Mouse (Mus musculus) cerebellum, adult 2 months (tissue): Measurements from ENCODE around the gene Zfp526.
A peak's percentile ranks its signal among the peaks of the same experiment; 100 is the strongest.

Experiments
- CTCF ChIP-seq: fragments of 200-500 bp; IDR thresholded peaks from 2 replicates; pipeline ENCODE4 v1.5.1; 2011; ENCODE audit warnings: low read depth, mild to moderate bottlenecking, control low read depth, low read length, moderate library complexity, borderline replicate concordance; ENCODE audit not compliant: insufficient read depth
- POLR2A ChIP-seq: fragments of 200-500 bp; IDR thresholded peaks from 2 replicates; pipeline ENCODE4 v1.6.1; 2011; ENCODE audit warnings: low read length, control low read depth, borderline replicate concordance; ENCODE audit not compliant: insufficient read depth

- peak; percentile 55; the same call in 1 of the 2 replicates for TF ChIP-seq POLR2A
- TF ChIP-seq CTCF, result peak; percentile 71
Observed at GRCm38 (mm10) chr7:25238829-25239623, 17.8 kb downstream of the Zfp526 start.
